Mouse (Mus musculus) gastrocnemius, adult 18-20 months (tissue): ENCODE results near the gene Slc25a23. TPM values are rescaled to one million over a fixed set of nuclear protein-coding genes. Genes with fewer than 3 reads are reported as not detected.
"Not testable (repeated sequence)": the region's sequence is repeated elsewhere in the genome, so short reads cannot be mapped to it uniquely, and the experiment has no call there.

Experiments used
- DNase-seq: peaks from one replicate; pipeline ENCODE4 v3.0.0; 2021; ENCODE audit warnings: low spot score
- total RNA-seq, 2 experiments: library from RNA; stranded (reverse); gene quantifications; 2 replicates each; pipeline ENCODE4 v1.2.3; 2021

Gene Slc25a23
- total RNA-seq, 2 experiments from 2014 or later, result 34.1 to 40.3 TPM

- no peak for DNase-seq
Measured at GRCm38 (mm10) chr17:57076916-57077315, 17.3 kb upstream of the Slc25a23 start.

GRCm38 (mm10) chr17:57070699-57071098 is 11.0 kb upstream of the Slc25a23 start:
- DNase-seq, result no peak

- no peak for DNase-seq
Measured at GRCm38 (mm10) chr17:57070272-57070671, 10.6 kb upstream of the Slc25a23 start.

GRCm38 (mm10) chr17:57066908-57067307 is 7.2 kb upstream of the Slc25a23 start:
- no peak for DNase-seq

- DNase-seq, result no peak
Measured at GRCm38 (mm10) chr17:57063031-57063430, 3.4 kb upstream of the Slc25a23 start.

- no peak for DNase-seq
Measured at GRCm38 (mm10) chr17:57062548-57062947, 2.9 kb upstream of the Slc25a23 start.

GRCm38 (mm10) chr17:57062011-57062521 is 2.4 kb upstream of the Slc25a23 start:
- DNase-seq, result no peak

GRCm38 (mm10) chr17:57061069-57061468 is 1.4 kb upstream of the Slc25a23 start:
- no peak for DNase-seq

- peak; percentile 97 for DNase-seq
Measured at GRCm38 (mm10) chr17:57060231-57060801, 653 bp upstream of the Slc25a23 start.

GRCm38 (mm10) chr17:57058891-57059485 is 675 bp downstream of the Slc25a23 start, which contains the start of gene Crb3:
TSS of gene Crb3 (plus strand) at chr17:57059105.
- DNase-seq, result peak; percentile 41

- DNase-seq, result no peak
Measured at GRCm38 (mm10) chr17:57056246-57056645, 3.4 kb downstream of the Slc25a23 start.

- not testable (repeated sequence) for DNase-seq
Measured at GRCm38 (mm10) chr17:57051679-57052078, 8.0 kb downstream of the Slc25a23 start.

- DNase-seq, result no peak
Measured at GRCm38 (mm10) chr17:57048816-57049215, 10.8 kb downstream of the Slc25a23 start.

- DNase-seq, result no peak
Measured at GRCm38 (mm10) chr17:57047406-57047805, 12.3 kb downstream of the Slc25a23 start.

- DNase-seq, result no peak
Measured at GRCm38 (mm10) chr17:57041554-57041953, 18.1 kb downstream of the Slc25a23 start, which contains the start of gene Slc25a41. TSS of gene Slc25a41 (minus strand) at chr17:57041654.

GRCm38 (mm10) chr17:57038978-57039377 is 20.7 kb downstream of the Slc25a23 start:
- DNase-seq, result no peak

GRCm38 (mm10) chr17:57032854-57033253 is 26.8 kb downstream of the Slc25a23 start:
- DNase-seq, result no peak

GRCm38 (mm10) chr17:57031661-57032420 is 27.8 kb downstream of the Slc25a23 start:
- peak; percentile 100 for DNase-seq

- no peak for DNase-seq
Measured at GRCm38 (mm10) chr17:57030931-57031660, 28.6 kb downstream of the Slc25a23 start, which contains the start of gene Khsrp. TSS of gene Khsrp (minus strand) at chr17:57031522.

- no peak for DNase-seq
Measured at GRCm38 (mm10) chr17:57029691-57030090, 30.0 kb downstream of the Slc25a23 start.

GRCm38 (mm10) chr17:57027471-57027870 is 32.2 kb downstream of the Slc25a23 start:
- DNase-seq, result no peak
